Mouse (Mus musculus): ENCODE data around the gene Acta2. TPM values are rescaled to one million over a fixed set of nuclear protein-coding genes. Genes with fewer than 3 reads are reported as not detected.

Gene Acta2
- polyA plus RNA-seq, 1 experiment, result 117 TPM

DNA sequence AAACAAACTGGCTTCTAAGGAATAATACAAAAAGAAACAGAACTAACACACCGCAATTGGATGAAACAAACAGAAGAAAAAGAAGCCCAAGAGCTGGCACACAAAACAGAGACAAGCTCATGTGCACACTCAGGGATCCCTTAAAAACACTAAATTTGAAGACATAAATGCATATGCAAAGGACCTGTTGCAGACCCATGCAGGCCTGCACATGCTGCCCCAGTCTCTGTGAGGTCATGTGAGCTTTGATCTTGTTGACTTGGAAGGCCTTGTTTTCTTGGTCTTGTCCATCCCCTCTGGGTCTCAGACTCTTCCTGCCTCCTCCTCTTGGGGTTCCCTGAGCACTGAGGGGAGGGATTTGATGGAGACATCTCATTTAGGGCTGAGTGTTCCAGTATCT lies 33.3 kb upstream of the Acta2 start:
- H3K27me3 ChIP-seq (ENCODE audit: control insufficient read depth, insufficient read depth, low read length), result no peaks in the 10 kb centered on the region
- WGBS, result 76% methylated on average over 1 of the region's 1 CpGs
- no peaks in the 10 kb centered on the region for H3K36me3 ChIP-seq (ENCODE audit: control insufficient read depth, insufficient read depth, low read length)
- H3K4me1 ChIP-seq (replicated peaks; ENCODE audit: control insufficient read depth, insufficient read depth, low read length), result peaks cover 39% of the 10 kb centered on the region
- TF ChIP-seq POLR2A (IDR thresholded peaks at IDR 0.05; ENCODE audit: control insufficient read depth, extremely low read depth, insufficient read depth, low read length, poor library complexity) (no peak), CTCF (IDR thresholded peaks at IDR 0.05; ENCODE audit: borderline replicate concordance, control insufficient read depth, extremely low read depth, insufficient read depth, low read length, poor library complexity) (no peak)
- no peak for DNase-seq
- H3K4me3 ChIP-seq (ENCODE audit: control insufficient read depth, insufficient read depth, low read length), result no peak overlapping the region
- peak overlapping the region; percentile 85 for H3K27ac ChIP-seq (ENCODE audit: control insufficient read depth, insufficient read depth, low read length)

DNA sequence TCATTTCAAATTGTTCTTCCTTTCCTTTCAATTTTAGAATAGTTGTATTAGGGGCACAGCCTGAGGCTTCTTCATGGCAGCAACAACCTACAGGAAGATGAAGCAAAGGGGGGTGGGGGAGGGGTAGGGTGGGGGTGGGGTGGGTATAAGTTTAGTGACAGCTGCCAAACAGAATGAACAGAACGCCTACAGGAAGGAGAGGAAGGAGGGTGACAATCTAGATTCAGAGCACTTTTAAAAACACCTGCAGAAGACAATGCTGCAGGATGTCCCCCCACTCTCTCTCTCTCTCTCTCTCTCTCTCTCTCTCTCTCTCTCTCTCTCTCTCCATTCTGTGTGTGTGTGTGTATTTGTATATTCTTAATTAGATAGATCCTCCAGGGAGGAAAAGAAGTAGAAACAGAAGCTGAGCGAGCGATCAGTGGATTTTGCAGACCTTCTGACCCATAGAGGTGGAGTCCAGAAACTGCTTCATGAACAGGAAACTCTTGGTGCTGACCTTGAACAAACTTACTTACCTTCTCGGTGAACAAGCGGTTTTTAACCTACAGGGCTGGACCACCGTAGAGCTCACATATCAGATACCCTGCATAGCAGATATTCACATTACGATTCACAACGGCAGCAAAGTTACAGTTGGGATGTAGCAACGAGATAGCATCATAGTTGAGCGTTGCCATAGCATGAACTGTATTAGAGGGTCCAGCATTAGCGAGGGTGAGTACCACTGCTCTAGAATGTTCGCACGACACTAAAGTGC lies 32.4 kb upstream of the Acta2 start:
- Histone ChIP-seq H3K27ac (ENCODE audit: control insufficient read depth, insufficient read depth, low read length) (peak overlapping the region; percentile 87), H3K27me3 (ENCODE audit: control insufficient read depth, insufficient read depth, low read length) (no peaks in the 10 kb centered on the region), H3K4me3 (ENCODE audit: control insufficient read depth, insufficient read depth, low read length) (no peak overlapping the region), H3K4me1 (replicated peaks; ENCODE audit: control insufficient read depth, insufficient read depth, low read length) (peaks cover 35% of the 10 kb centered on the region), H3K36me3 (ENCODE audit: control insufficient read depth, insufficient read depth, low read length) (no peaks in the 10 kb centered on the region)
- WGBS, result 13% methylated on average over 13 of the region's 13 CpGs
- TF ChIP-seq CTCF (IDR thresholded peaks at IDR 0.05; ENCODE audit: borderline replicate concordance, control insufficient read depth, extremely low read depth, insufficient read depth, low read length, poor library complexity) (no peak), POLR2A (IDR thresholded peaks at IDR 0.05; ENCODE audit: control insufficient read depth, extremely low read depth, insufficient read depth, low read length, poor library complexity) (no peak)
- no peak for DNase-seq

DNA sequence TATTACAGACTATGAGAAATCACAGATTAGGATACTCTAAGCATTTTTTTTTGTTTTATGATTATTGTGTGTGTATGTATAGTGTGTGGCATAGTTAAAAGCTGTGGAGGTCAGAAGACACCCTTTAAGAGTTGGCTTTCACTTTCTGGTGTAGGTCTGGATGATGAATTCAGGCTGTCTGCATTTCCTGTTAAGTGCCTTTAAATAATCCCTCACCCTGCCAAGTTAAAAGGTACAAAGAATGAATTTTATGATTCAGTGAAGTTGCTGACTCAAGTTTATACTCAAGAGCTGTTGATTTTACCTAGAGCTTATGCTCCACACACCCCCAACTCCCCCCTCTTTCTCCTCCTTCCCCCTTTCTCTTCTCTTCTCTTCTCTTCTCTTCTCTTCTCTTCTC lies 31.8 kb upstream of the Acta2 start:
- no peak for DNase-seq
- Histone ChIP-seq H3K36me3 (ENCODE audit: control insufficient read depth, insufficient read depth, low read length) (no peaks in the 10 kb centered on the region), H3K4me1 (replicated peaks; ENCODE audit: control insufficient read depth, insufficient read depth, low read length) (peaks cover 30% of the 10 kb centered on the region), H3K4me3 (ENCODE audit: control insufficient read depth, insufficient read depth, low read length) (no peak overlapping the region), H3K27ac (ENCODE audit: control insufficient read depth, insufficient read depth, low read length) (peak overlapping the region; percentile 76), H3K27me3 (ENCODE audit: control insufficient read depth, insufficient read depth, low read length) (no peaks in the 10 kb centered on the region)
- TF ChIP-seq POLR2A (IDR thresholded peaks at IDR 0.05; ENCODE audit: control insufficient read depth, extremely low read depth, insufficient read depth, low read length, poor library complexity) (no peak), CTCF (IDR thresholded peaks at IDR 0.05; ENCODE audit: borderline replicate concordance, control insufficient read depth, extremely low read depth, insufficient read depth, low read length, poor library complexity) (no peak)

DNA sequence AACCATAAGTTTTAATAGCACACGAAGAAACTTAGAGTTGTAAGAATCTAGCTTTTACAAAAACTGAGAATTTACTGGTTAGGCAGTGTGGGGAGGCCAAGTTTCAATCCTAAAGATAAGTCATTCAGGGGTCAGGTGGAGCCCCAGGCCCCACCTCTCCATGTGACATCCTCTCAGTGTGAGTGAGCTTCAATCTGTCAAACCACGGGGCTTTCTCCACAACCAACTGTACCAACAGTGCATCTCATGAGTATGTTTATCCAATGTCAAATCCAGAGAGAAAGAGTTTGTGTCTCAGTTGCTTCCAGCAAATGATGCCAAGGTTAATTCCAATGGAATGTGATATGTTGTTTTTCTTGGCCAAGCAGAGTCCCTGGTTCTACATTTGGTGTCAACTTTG lies 29.4 kb upstream of the Acta2 start:
- TF ChIP-seq POLR2A (IDR thresholded peaks at IDR 0.05; ENCODE audit: control insufficient read depth, extremely low read depth, insufficient read depth, low read length, poor library complexity) (no peak), CTCF (IDR thresholded peaks at IDR 0.05; ENCODE audit: borderline replicate concordance, control insufficient read depth, extremely low read depth, insufficient read depth, low read length, poor library complexity) (no peak)
- DNase-seq, result no peak
- peaks cover 18% of the 10 kb centered on the region for H3K4me1 ChIP-seq (replicated peaks; ENCODE audit: control insufficient read depth, insufficient read depth, low read length)
- H3K27ac ChIP-seq (ENCODE audit: control insufficient read depth, insufficient read depth, low read length), result no peak overlapping the region
- H3K27me3 ChIP-seq (ENCODE audit: control insufficient read depth, insufficient read depth, low read length), result no peaks in the 10 kb centered on the region
- 42% methylated on average over 2 of the region's 2 CpGs for WGBS
- H3K4me3 ChIP-seq (ENCODE audit: control insufficient read depth, insufficient read depth, low read length), result no peak overlapping the region
- no peaks in the 10 kb centered on the region for H3K36me3 ChIP-seq (ENCODE audit: control insufficient read depth, insufficient read depth, low read length)

DNA sequence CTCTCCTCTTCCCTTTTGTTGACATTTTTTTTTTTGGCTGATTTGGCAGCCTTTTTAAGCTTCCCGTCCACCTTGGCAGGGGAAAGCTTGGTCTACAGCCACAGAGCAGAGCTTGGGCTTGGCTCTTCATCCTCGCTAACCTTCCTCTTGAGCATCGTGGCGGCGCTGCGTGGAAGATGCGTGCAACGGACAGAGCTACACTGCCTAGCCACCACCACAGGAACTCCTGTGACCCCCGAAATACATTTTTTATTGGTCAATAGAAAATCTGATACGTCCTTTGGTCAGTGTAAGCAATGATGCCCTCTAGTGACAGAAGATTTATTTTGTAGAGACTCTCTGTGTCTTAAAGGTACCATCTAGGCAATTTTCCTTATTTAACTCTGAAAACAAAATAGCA lies 29.0 kb upstream of the Acta2 start:
- Histone ChIP-seq H3K27me3 (ENCODE audit: control insufficient read depth, insufficient read depth, low read length) (no peaks in the 10 kb centered on the region), H3K4me1 (replicated peaks; ENCODE audit: control insufficient read depth, insufficient read depth, low read length) (peaks cover 17% of the 10 kb centered on the region), H3K4me3 (ENCODE audit: control insufficient read depth, insufficient read depth, low read length) (no peak overlapping the region), H3K36me3 (ENCODE audit: control insufficient read depth, insufficient read depth, low read length) (no peaks in the 10 kb centered on the region), H3K27ac (ENCODE audit: control insufficient read depth, insufficient read depth, low read length) (no peak overlapping the region)
- WGBS, result 46% methylated on average over 10 of the region's 10 CpGs
- TF ChIP-seq POLR2A (IDR thresholded peaks at IDR 0.05; ENCODE audit: control insufficient read depth, extremely low read depth, insufficient read depth, low read length, poor library complexity), result no peak
- no peak for TF ChIP-seq CTCF (IDR thresholded peaks at IDR 0.05; ENCODE audit: borderline replicate concordance, control insufficient read depth, extremely low read depth, insufficient read depth, low read length, poor library complexity)
- DNase-seq, result no peak

DNA sequence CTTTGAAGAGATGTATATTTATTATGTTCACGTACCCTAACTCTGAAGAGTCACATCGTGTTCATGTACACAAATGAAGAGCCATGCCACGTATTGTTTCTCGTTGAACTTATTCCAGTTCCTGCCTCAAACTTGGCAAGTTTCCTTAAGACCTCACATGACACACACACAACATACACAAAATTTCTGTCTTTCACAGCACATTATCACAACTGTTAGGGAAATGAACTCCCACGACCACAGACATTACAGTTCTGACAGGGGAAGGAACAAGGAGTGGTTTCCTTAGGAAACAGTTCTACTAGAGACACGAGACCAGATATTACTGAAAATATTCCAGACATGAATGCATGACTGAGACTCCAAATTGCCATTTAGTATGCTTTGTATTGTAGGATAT lies 28.2 kb upstream of the Acta2 start:
- Histone ChIP-seq H3K4me1 (replicated peaks; ENCODE audit: control insufficient read depth, insufficient read depth, low read length) (peaks cover 13% of the 10 kb centered on the region), H3K27me3 (ENCODE audit: control insufficient read depth, insufficient read depth, low read length) (no peaks in the 10 kb centered on the region), H3K27ac (ENCODE audit: control insufficient read depth, insufficient read depth, low read length) (no peak overlapping the region), H3K4me3 (ENCODE audit: control insufficient read depth, insufficient read depth, low read length) (no peak overlapping the region), H3K36me3 (ENCODE audit: control insufficient read depth, insufficient read depth, low read length) (no peaks in the 10 kb centered on the region)
- 59% methylated on average over 6 of the region's 6 CpGs for WGBS
- DNase-seq, result no peak
- TF ChIP-seq CTCF (IDR thresholded peaks at IDR 0.05; ENCODE audit: borderline replicate concordance, control insufficient read depth, extremely low read depth, insufficient read depth, low read length, poor library complexity), result no peak
- no peak for TF ChIP-seq POLR2A (IDR thresholded peaks at IDR 0.05; ENCODE audit: control insufficient read depth, extremely low read depth, insufficient read depth, low read length, poor library complexity)

DNA sequence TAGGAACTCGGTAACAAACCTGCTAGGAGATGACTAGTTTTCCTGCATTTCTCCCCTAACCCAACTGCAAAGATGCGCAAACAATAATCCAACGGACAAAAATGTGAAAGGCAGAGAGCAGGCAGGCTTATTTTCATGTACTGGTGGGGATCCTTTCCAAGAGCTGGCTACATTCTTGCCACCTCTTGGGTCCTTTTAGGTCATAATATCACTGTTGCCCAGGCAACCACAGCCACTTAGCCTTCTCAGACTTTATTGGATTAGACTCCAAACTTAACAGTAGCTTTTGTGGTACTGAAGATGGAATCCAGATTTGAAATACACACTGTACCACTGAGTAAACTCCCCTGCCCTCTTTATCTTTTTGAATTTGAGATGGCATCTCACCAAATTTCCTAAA lies 22.7 kb upstream of the Acta2 start:
- WGBS, result 97% methylated on average over 3 of the region's 3 CpGs
- no peak for DNase-seq
- no peaks in the 10 kb centered on the region for H3K27me3 ChIP-seq (ENCODE audit: control insufficient read depth, insufficient read depth, low read length)
- no peak overlapping the region for H3K27ac ChIP-seq (ENCODE audit: control insufficient read depth, insufficient read depth, low read length)
- no peak for TF ChIP-seq POLR2A (IDR thresholded peaks at IDR 0.05; ENCODE audit: control insufficient read depth, extremely low read depth, insufficient read depth, low read length, poor library complexity)
- no peak for TF ChIP-seq CTCF (IDR thresholded peaks at IDR 0.05; ENCODE audit: borderline replicate concordance, control insufficient read depth, extremely low read depth, insufficient read depth, low read length, poor library complexity)
- no peaks in the 10 kb centered on the region for H3K36me3 ChIP-seq (ENCODE audit: control insufficient read depth, insufficient read depth, low read length)
- no peak overlapping the region for H3K4me3 ChIP-seq (ENCODE audit: control insufficient read depth, insufficient read depth, low read length)
- H3K4me1 ChIP-seq (replicated peaks; ENCODE audit: control insufficient read depth, insufficient read depth, low read length), result no peaks in the 10 kb centered on the region
